Mouse (Mus musculus) gastrocnemius, postnatal 14 days (tissue): ENCODE measurements around the gene Olfr564. TPM values are rescaled to one million over a fixed set of nuclear protein-coding genes. Genes with fewer than 3 reads are reported as not detected.

Source experiments
- DNase-seq: peaks from one replicate; pipeline ENCODE4 v3.0.0; 2021; ENCODE audit warnings: mixed read lengths
- intact Hi-C: fragments of 180-260 bp; cut with DNase I; formaldehyde crosslinking; loops from one replicate; pipeline ENCODE4 v1.15.1; 2025; ENCODE audit warnings: low total_unique reads
- long read RNA-seq, 2 experiments: library from polyadenylated mRNA; stranded (forward); transcript quantifications; one replicate each; pipeline ENCODE4 v2.0.0; 2021
- total RNA-seq, 2 experiments: library from RNA; stranded (reverse); gene quantifications; 2 replicates each; pipeline ENCODE4 v1.2.3; 2021

Olfr564 gene
- not detected for total RNA-seq
- long read RNA-seq, experiment 1 = 0 reads
- long read RNA-seq, experiment 2 = 0 reads

DNA sequence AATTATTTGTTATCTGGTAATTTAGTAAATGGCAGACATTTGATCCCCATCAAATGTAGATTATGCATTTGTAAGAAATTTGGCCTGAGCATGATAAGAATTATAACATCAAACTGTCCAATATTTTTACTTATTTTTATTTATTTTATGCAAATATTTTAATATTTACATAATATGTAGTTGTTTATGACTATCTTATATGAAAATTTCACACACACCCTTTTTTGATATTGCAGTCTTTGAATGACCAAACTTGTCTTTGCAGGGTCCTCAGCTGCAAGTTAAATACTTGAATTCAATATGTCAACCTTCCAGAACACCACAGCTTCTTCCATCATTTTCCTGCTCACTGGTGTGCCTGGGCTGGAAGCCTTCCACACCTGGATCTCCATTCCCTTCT lies at the start of gene Olfr564:
Gene Olfr564, plus strand, starts transcription at position 301 of the 400 bp plus-strand sequence.
- intact Hi-C loops = no loop called here
- DNase-seq = no peak

DNA sequence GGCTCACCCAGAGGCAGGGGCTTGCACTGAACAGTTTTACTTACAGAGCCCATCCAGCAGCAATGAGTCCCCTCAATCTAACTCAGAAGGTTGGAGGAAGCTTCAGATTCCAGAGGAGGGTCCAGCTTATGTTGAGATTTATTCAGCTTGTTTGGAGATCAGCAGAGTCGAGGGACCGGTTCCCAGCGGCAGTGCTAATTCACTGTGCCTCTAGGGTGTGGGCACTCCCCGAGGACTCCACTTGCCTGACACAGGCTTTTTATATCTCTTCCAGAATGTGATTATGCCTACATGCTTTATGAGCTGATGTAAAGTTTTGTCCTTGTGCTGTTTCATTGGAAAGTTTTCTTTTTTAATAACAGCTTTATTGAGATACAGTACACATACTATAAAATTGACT lies 44.0 kb upstream of the Olfr564 start, which contains the start of the genes Olfr560 and Olfr78:
Gene Olfr560, minus strand, starts transcription at position 101 of the 400 bp plus-strand sequence.
Gene Olfr78, minus strand, starts transcription at position 206 of the 400 bp plus-strand sequence.
- intact Hi-C loops = no loop called here
- DNase-seq = no peak

DNA sequence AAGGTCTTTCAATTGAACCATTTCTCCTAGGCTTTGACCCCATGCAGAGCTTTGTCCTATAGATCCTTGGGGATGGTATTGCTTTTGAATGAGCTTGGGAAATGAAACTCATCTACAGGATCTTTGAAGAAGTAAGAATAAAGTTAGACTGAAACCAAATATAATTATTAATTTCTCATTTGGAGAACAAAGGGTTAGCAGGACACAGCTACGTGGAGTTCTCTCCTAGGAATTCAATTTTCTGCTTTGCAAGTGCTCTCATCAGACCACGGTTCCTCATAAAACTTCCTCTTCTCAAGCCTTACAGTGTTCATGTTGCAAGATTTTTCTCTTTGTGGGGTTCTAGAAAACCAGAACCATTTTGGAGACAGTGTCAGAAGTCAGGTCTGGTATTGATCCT lies 32.4 kb upstream of the Olfr564 start, which contains the start of gene Olfr561:
Gene Olfr561, plus strand, starts transcription at position 301 of the 400 bp plus-strand sequence.
- intact Hi-C loops = no loop called here
- no peak for DNase-seq

Other genes with a start within 250 kb of the Olfr564 start
- 1 to 10 TPM; 3.5 to 3.7 TPM for gene Trim21, start 238.0 kb upstream of the Olfr564 start, total RNA-seq
- under 1 TPM; 0.14 to 0.22 TPM for gene Olfr550, start 232.0 kb upstream of the Olfr564 start, total RNA-seq
- not detected for gene Olfr551, start 211.6 kb upstream of the Olfr564 start, total RNA-seq
- under 1 TPM in 1 of 2 experiments, not detected in 1; 0.16 TPM for gene Olfr552, start 205.7 kb upstream of the Olfr564 start, total RNA-seq
- not detected for gene Olfr553, start 185.3 kb upstream of the Olfr564 start, total RNA-seq
- gene Olfr554, start 165.0 kb upstream of the Olfr564 start, total RNA-seq = not detected
- not detected for gene Olfr555, start 144.7 kb upstream of the Olfr564 start, total RNA-seq
- not detected for gene Olfr556, start 138.6 kb upstream of the Olfr564 start, total RNA-seq
- gene Trim68, start 116.2 kb upstream of the Olfr564 start, total RNA-seq = 1 to 10 TPM; 4.0 to 4.2 TPM
- not detected for gene Olfr557, start 107.6 kb upstream of the Olfr564 start, total RNA-seq
- 1 to 10 TPM; 2.5 to 2.6 TPM for gene Olfr558, start 101.3 kb upstream of the Olfr564 start, total RNA-seq
- gene Olfr33, start 84.4 kb upstream of the Olfr564 start, total RNA-seq = not detected
- gene Olfr559, start 76.0 kb upstream of the Olfr564 start, total RNA-seq = not detected
- gene Olfr560, start 44.1 kb upstream of the Olfr564 start, total RNA-seq = not detected
- gene Olfr78, start 44.0 kb upstream of the Olfr564 start, total RNA-seq = under 1 TPM; 0.66 to 0.69 TPM
- gene Olfr561, start 32.3 kb upstream of the Olfr564 start, total RNA-seq = not detected
- gene Olfr566, start 55.3 kb downstream of the Olfr564 start, total RNA-seq = not detected
- gene Olfr568, start 73.6 kb downstream of the Olfr564 start, total RNA-seq = not detected
- not detected for gene Olfr569, start 87.4 kb downstream of the Olfr564 start, total RNA-seq
- not detected for gene Olfr570, start 91.1 kb downstream of the Olfr564 start, total RNA-seq
- gene Olfr571, start 114.1 kb downstream of the Olfr564 start, total RNA-seq = not detected
- not detected for gene Olfr572, start 120.9 kb downstream of the Olfr564 start, total RNA-seq
- gene Olfr573-ps1, start 139.1 kb downstream of the Olfr564 start, total RNA-seq = not detected
- not detected for gene Olfr574, start 145.0 kb downstream of the Olfr564 start, total RNA-seq
- gene Olfr575, start 155.3 kb downstream of the Olfr564 start, total RNA-seq = not detected
- gene Olfr576, start 159.2 kb downstream of the Olfr564 start, total RNA-seq = not detected
- not detected for gene Olfr577, start 172.5 kb downstream of the Olfr564 start, total RNA-seq
- not detected for gene Olfr578, start 185.8 kb downstream of the Olfr564 start, total RNA-seq
- not detected for gene Olfr582, start 234.5 kb downstream of the Olfr564 start, total RNA-seq
- gene Olfr583, start 247.8 kb downstream of the Olfr564 start, total RNA-seq = not detected